ENCODE assay signal across 7 mouse cellular contexts in the genomic region with DNA sequence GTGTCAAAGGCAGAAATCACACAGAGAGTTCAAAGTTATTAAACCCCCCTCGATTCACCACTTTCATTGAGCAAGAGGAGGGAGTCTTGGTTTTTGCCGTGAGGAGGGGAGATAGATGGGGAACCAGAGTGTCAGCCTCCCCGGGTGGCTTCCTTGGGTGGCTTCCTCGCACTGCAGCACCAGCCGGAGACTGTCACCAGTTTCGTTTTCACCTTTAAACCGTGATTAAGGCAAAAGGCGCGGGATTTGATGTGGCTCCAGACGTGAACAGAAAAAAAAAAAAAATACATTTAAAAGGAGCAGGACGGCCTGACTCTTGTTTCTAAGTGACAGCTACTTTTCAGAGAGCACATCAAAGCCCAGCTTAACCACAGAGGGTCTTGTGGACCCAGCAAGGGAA. TPM values are rescaled to one million over a fixed set of nuclear protein-coding genes. Genes with fewer than 3 reads are reported as not detected.
A peak's percentile ranks its signal among the peaks of the same experiment; 100 is the strongest.
DNase-seq lines count a peak whose midpoint lies in the region; ATAC-seq and TF ChIP-seq lines count a peak whose summit lies in the region.

No protein-coding gene starts in this region.

- H3K4me2 ChIP-seq in limb, embryonic 15.5 days: peak overlapping the region; percentile 49
- H3K4me2 ChIP-seq in midbrain, postnatal 0 days (ENCODE audit: low read depth, low read length, poor library complexity, severe bottlenecking): peak overlapping the region; percentile 52

- H3K9me3 ChIP-seq in ES-E14 (ENCODE audit: control insufficient read depth, insufficient read depth, low read depth, low read length): no peaks in the 10 kb centered on the region
- H3K9me3 ChIP-seq in limb, embryonic 15.5 days: no peaks in the 10 kb centered on the region
- no peaks in the 10 kb centered on the region for H3K9me3 ChIP-seq in midbrain, postnatal 0 days (ENCODE audit: low read length)

- H3K36me3 ChIP-seq in ES-E14 (ENCODE audit: control insufficient read depth, insufficient read depth, low read length, poor library complexity, severe bottlenecking): no peaks in the 10 kb centered on the region
- no peaks in the 10 kb centered on the region for H3K36me3 ChIP-seq in limb, embryonic 15.5 days
- H3K36me3 ChIP-seq in midbrain, postnatal 0 days (ENCODE audit: insufficient read depth, low read length): no peaks in the 10 kb centered on the region

- ATAC-seq in hematopoietic stem cell, adult 5-6 weeks (replicated peaks in 1 of 2; ENCODE audit: insufficient read depth in 1 of 2, low FRiP score in 2 of 2, low TSS enrichment in 1 of 2, low read depth in 1 of 2, poor library complexity in 2 of 2, severe bottlenecking in 2 of 2): peak; percentile 92 to 97
- ATAC-seq in limb, embryonic 15.5 days (ENCODE audit: insufficient number of reproducible peaks, low FRiP score, low TSS enrichment, low read depth): no peak
- no peak; the same call in 1 of the 2 replicates for ATAC-seq in midbrain, postnatal 0 days (ENCODE audit: low FRiP score)

- in situ Hi-C loops in ES-E14 (cut with MboI; ENCODE audit: low sequenced_read_pairs in 2 of 2, unreplicated experiment in 2 of 2): no loop called here

- H3K4me3 ChIP-seq in ES-E14 (ENCODE audit: insufficient read depth in 1 of 2, low read depth in 1 of 2, low read length in 2 of 2, poor library complexity in 1 of 2, severe bottlenecking in 1 of 2): no peak overlapping the region
- H3K4me3 ChIP-seq in brown adipose tissue, adult 24 weeks (ENCODE audit: insufficient read depth, low read depth, low read length): peak overlapping the region; percentile 60
- peak overlapping the region; percentile 32 for H3K4me3 ChIP-seq in limb, embryonic 15.5 days
- no peak overlapping the region for H3K4me3 ChIP-seq in midbrain, postnatal 0 days (ENCODE audit: low read depth, low read length)

- H3K9ac ChIP-seq in ES-E14 (ENCODE audit: insufficient read depth, low read depth, low read length, poor library complexity, severe bottlenecking): no peak overlapping the region
- H3K9ac ChIP-seq in limb, embryonic 15.5 days: no peak overlapping the region
- no peak overlapping the region for H3K9ac ChIP-seq in midbrain, postnatal 0 days (replicated peaks; ENCODE audit: low read length, poor library complexity, severe bottlenecking)

- H3K27me3 ChIP-seq in limb, embryonic 15.5 days: no peaks in the 10 kb centered on the region
- H3K27me3 ChIP-seq in midbrain, postnatal 0 days (ENCODE audit: insufficient read depth, low read length): no peaks in the 10 kb centered on the region

- WGBS in limb, embryonic 15.5 days: 9% methylated on average over 11 of the region's 11 CpGs
- 11% methylated on average over 11 of the region's 11 CpGs for WGBS in midbrain, postnatal 0 days

- H3K4me1 ChIP-seq in ES-E14 (ENCODE audit: control insufficient read depth in 2 of 2, insufficient read depth in 2 of 2, low read length in 2 of 2, poor library complexity in 1 of 2): peaks cover 4 to 16% of the 10 kb centered on the region in 2 experiments; a peak in 3 of 4 replicates
- H3K4me1 ChIP-seq in brown adipose tissue, adult 24 weeks (ENCODE audit: control insufficient read depth, insufficient read depth, insufficient read length, low read length): peaks cover 12% of the 10 kb centered on the region
- peaks cover 20% of the 10 kb centered on the region; the same call in 1 of the 2 replicates for H3K4me1 ChIP-seq in limb, embryonic 15.5 days
- H3K4me1 ChIP-seq in midbrain, postnatal 0 days (ENCODE audit: insufficient read depth, low read length): no peaks in the 10 kb centered on the region

- H3K27ac ChIP-seq in ES-E14 (ENCODE audit: insufficient read depth, low read depth, low read length, poor library complexity, severe bottlenecking): no peak overlapping the region
- peak overlapping the region; percentile 43 for H3K27ac ChIP-seq in brown adipose tissue, adult 24 weeks (replicated peaks; ENCODE audit: low read depth, low read length)
- peak overlapping the region; percentile 38; the same call in 1 of the 2 replicates for H3K27ac ChIP-seq in limb, embryonic 15.5 days
- H3K27ac ChIP-seq in midbrain, postnatal 0 days (ENCODE audit: low read depth, low read length): peak overlapping the region; percentile 47; the same call in 1 of the 2 replicates

- no peak for DNase-seq in ES-E14 (ENCODE audit: low read depth, low spot score)
- no peak for DNase-seq in midbrain, postnatal 0 days (ENCODE audit: low spot score)
- DNase-seq in thymus, postnatal 36 days: peak; percentile 48 to 62
- DNase-seq in cerebellum, adult 9-11 months: no peak

- TF ChIP-seq CTCF in midbrain, postnatal 0 days (IDR thresholded peaks at IDR 0.05): no peak

TF ChIP-seq in ES-E14, 5 proteins besides CTCF, POLR2A, EP300 and RAD21:
- TF ChIP-seq MAFK (IDR thresholded peaks at IDR 0.05; ENCODE audit: insufficient read depth, low read depth, low read length) (no peak), ZNF384 (IDR thresholded peaks at IDR 0.05; ENCODE audit: low read depth, low read length) (peak; percentile 53; the same call in 1 of the 2 replicates)

RNA-seq across cellular contexts. Expression of a gene that starts 58.5 kb away (rescaled TPM):
- total RNA-seq in ES-E14 (2012; rRNA removed): 44.7 and 83.0 TPM in 2 replicates
- polyA plus RNA-seq in brown adipose tissue, adult 24 weeks (2012; ENCODE audit: insufficient read depth, insufficient read length, missing spikeins): 47.6 and 47.7 TPM in 2 replicates
- total RNA-seq in hematopoietic stem cell, adult 5-6 weeks (2017): 82.0 and 84.7 TPM in 2 replicates
- polyA plus RNA-seq in limb, embryonic 15.5 days (2015; fragmentation: Nextera tagmentation; extraction: Ambion mirVana): 66.8 and 71.9 TPM in 2 replicates
- 47.7 and 52.1 TPM in 2 replicates for total RNA-seq in midbrain, postnatal 0 days (2014; rRNA removed)
- 23.5 and 25.4 TPM in 2 replicates for polyA plus RNA-seq in midbrain, postnatal 0 days (2015; fragmentation: Nextera tagmentation; extraction: Ambion mirVana)

Comparison
In these comparisons a context has a peak if more than half of its experiments do, and no peak if none do; other contexts are left out.
1. DNase-seq: peak in thymus, postnatal 36 days (2 of 2); none in ES-E14 (single experiment), midbrain, postnatal 0 days (single experiment) and cerebellum, adult 9-11 months (single experiment).
2. H3K4me3 ChIP-seq: peak in brown adipose tissue, adult 24 weeks (single experiment) and limb, embryonic 15.5 days (single experiment); none in ES-E14 (0 of 2) and midbrain, postnatal 0 days (single experiment).
3. ATAC-seq: peak in hematopoietic stem cell, adult 5-6 weeks (2 of 2); none in limb, embryonic 15.5 days (single experiment) and midbrain, postnatal 0 days (single experiment).